Mouse (Mus musculus): ENCODE measurements at regions not wholly inside any gene's neighbourhood (a gene's known extent, or its start where the extent isn't known, plus 50 kb on each side); places are given as distances from the start of the nearest gene placed in this dataset.

GRCm38 (mm10) chr4:9136188-9136569 is 897.3 kb upstream of the Car8 start:
- H3K27ac ChIP-seq (ENCODE audit: low read depth, low read length): peak overlapping the region; percentile 85
- 7% methylated on average over 10 of the region's 10 CpGs for WGBS
- H3K4me3 ChIP-seq (ENCODE audit: low read length): peak overlapping the region; percentile 16
- peak; percentile 84 for ATAC-seq
- H3K27me3 ChIP-seq (replicated peaks; ENCODE audit: control insufficient read depth, insufficient read depth, low read length): no peaks in the 10 kb centered on the region
- no peaks in the 10 kb centered on the region for H3K36me3 ChIP-seq (ENCODE audit: control insufficient read depth, insufficient read depth, low read length)
- no peaks in the 10 kb centered on the region for H3K9me3 ChIP-seq (ENCODE audit: control insufficient read depth, low read length)
- H3K4me1 ChIP-seq (ENCODE audit: control insufficient read depth, insufficient read depth, low read depth, low read length): peaks cover 8% of the 10 kb centered on the region
- H3K4me2 ChIP-seq (ENCODE audit: low read length): peak overlapping the region; percentile 48
- peak overlapping the region; percentile 52 for H3K9ac ChIP-seq (ENCODE audit: low read depth, low read length)

DNA sequence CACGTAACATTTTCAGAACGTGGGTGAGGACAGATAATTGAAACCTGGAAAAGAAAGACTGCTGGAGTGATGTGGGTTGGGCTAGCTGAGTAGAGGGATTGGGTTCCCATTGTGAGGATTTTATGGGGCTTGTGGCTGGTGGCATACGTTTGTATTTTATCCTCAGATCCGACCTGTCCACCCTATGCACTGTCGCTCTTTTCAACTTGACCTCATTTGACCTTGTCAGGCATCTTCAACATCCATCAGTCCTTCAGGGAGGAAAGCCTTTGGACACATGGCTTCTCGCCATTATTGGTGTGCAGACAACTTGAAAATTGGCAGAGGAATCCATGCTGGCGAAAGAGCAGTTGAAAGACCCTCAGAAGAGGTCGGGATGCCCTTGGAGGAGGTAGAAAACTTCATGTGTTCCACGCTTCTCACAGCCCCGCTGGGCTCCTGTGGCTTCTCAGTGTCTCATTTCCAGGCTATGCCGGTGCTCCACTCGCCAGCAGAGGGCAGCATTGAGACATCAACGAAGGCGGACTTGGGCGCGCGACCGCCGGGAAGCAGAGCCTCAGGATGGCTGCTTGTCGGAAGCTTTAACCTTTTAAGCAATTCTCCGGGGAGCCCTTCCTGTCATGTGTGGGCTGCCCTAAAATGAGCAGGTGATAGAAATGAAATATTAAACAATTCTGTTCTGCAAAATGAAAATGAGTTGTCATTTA is 896.8 kb upstream of the Car8 start:
- H3K27ac ChIP-seq (ENCODE audit: low read depth, low read length): peak overlapping the region; percentile 85; the same call in 1 of the 2 replicates
- H3K4me1 ChIP-seq (ENCODE audit: control insufficient read depth, insufficient read depth, low read depth, low read length): peaks cover 8% of the 10 kb centered on the region
- H3K36me3 ChIP-seq (ENCODE audit: control insufficient read depth, insufficient read depth, low read length): no peaks in the 10 kb centered on the region
- peak overlapping the region; percentile 48 for H3K4me2 ChIP-seq (ENCODE audit: low read length)
- peak; percentile 89 for ATAC-seq
- no peaks in the 10 kb centered on the region for H3K27me3 ChIP-seq (replicated peaks; ENCODE audit: control insufficient read depth, insufficient read depth, low read length)
- 8% methylated on average over 21 of the region's 21 CpGs for WGBS
- H3K9me3 ChIP-seq (ENCODE audit: control insufficient read depth, low read length): no peaks in the 10 kb centered on the region
- peak overlapping the region; percentile 52; the same call in 1 of the 2 replicates for H3K9ac ChIP-seq (ENCODE audit: low read depth, low read length)
- H3K4me3 ChIP-seq (ENCODE audit: low read length): peak overlapping the region; percentile 16

GRCm38 (mm10) chr4:9133695-9134094 is 894.9 kb upstream of the Car8 start:
- no peak for ATAC-seq
- Histone ChIP-seq H3K4me3 (ENCODE audit: low read length) (no peak overlapping the region), H3K4me1 (ENCODE audit: control insufficient read depth, insufficient read depth, low read depth, low read length) (peaks cover 8% of the 10 kb centered on the region), H3K27me3 (replicated peaks; ENCODE audit: control insufficient read depth, insufficient read depth, low read length) (no peaks in the 10 kb centered on the region), H3K9ac (ENCODE audit: low read depth, low read length) (no peak overlapping the region), H3K27ac (ENCODE audit: low read depth, low read length) (no peak overlapping the region), H3K4me2 (ENCODE audit: low read length) (no peak overlapping the region), H3K9me3 (ENCODE audit: control insufficient read depth, low read length) (no peaks in the 10 kb centered on the region), H3K36me3 (ENCODE audit: control insufficient read depth, insufficient read depth, low read length) (no peaks in the 10 kb centered on the region)
- WGBS: 72% methylated on average over 2 of the region's 2 CpGs

- Histone ChIP-seq H3K27ac (ENCODE audit: low read depth, low read length) (no peak overlapping the region), H3K27me3 (replicated peaks; ENCODE audit: control insufficient read depth, insufficient read depth, low read length) (no peaks in the 10 kb centered on the region), H3K4me2 (ENCODE audit: low read length) (no peak overlapping the region), H3K36me3 (ENCODE audit: control insufficient read depth, insufficient read depth, low read length) (no peaks in the 10 kb centered on the region), H3K9ac (ENCODE audit: low read depth, low read length) (no peak overlapping the region), H3K4me3 (ENCODE audit: low read length) (no peak overlapping the region), H3K9me3 (ENCODE audit: control insufficient read depth, low read length) (no peaks in the 10 kb centered on the region), H3K4me1 (ENCODE audit: control insufficient read depth, insufficient read depth, low read depth, low read length) (peaks cover 8% of the 10 kb centered on the region)
- WGBS: 41% methylated on average over 12 of the region's 12 CpGs
- ATAC-seq: peak; percentile 18; the same call in 1 of the 2 replicates
Observed at GRCm38 (mm10) chr4:9132982-9133625, 894.3 kb upstream of the Car8 start.

DNA sequence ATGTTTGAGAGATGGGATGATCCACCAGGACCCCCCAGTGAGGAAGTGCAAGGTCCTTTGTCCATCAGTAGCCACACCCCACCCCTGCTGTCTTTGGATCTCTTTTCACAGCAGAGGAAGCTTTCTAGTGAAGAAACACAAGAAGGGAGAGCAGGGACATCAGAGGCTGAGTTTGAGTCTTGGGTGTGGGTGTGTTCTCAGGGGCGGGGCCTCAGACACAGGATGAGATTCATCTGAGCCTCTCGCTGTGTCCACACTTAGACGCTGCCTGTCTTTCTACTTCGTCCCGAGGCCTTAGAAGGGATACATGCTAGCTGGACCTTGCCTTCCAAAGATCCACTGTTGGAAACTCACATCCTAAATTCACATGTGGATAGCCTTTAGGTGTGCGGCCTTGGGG is 893.5 kb upstream of the Car8 start:
- Histone ChIP-seq H3K9me3 (ENCODE audit: control insufficient read depth, low read length) (no peaks in the 10 kb centered on the region), H3K4me1 (ENCODE audit: control insufficient read depth, insufficient read depth, low read depth, low read length) (peaks cover 8% of the 10 kb centered on the region), H3K9ac (ENCODE audit: low read depth, low read length) (no peak overlapping the region), H3K36me3 (ENCODE audit: control insufficient read depth, insufficient read depth, low read length) (no peaks in the 10 kb centered on the region), H3K27ac (ENCODE audit: low read depth, low read length) (no peak overlapping the region), H3K4me2 (ENCODE audit: low read length) (no peak overlapping the region), H3K4me3 (ENCODE audit: low read length) (no peak overlapping the region), H3K27me3 (replicated peaks; ENCODE audit: control insufficient read depth, insufficient read depth, low read length) (no peaks in the 10 kb centered on the region)
- ATAC-seq: no peak
- WGBS: 93% methylated on average over 6 of the region's 6 CpGs

GRCm38 (mm10) chr4:9131610-9132009 is 892.8 kb upstream of the Car8 start:
- Histone ChIP-seq H3K4me1 (ENCODE audit: control insufficient read depth, insufficient read depth, low read depth, low read length) (peaks cover 6% of the 10 kb centered on the region), H3K27ac (ENCODE audit: low read depth, low read length) (no peak overlapping the region), H3K4me3 (ENCODE audit: low read length) (no peak overlapping the region), H3K36me3 (ENCODE audit: control insufficient read depth, insufficient read depth, low read length) (no peaks in the 10 kb centered on the region), H3K9me3 (ENCODE audit: control insufficient read depth, low read length) (no peaks in the 10 kb centered on the region), H3K9ac (ENCODE audit: low read depth, low read length) (no peak overlapping the region), H3K4me2 (ENCODE audit: low read length) (no peak overlapping the region), H3K27me3 (replicated peaks; ENCODE audit: control insufficient read depth, insufficient read depth, low read length) (no peaks in the 10 kb centered on the region)
- 87% methylated on average over 9 of the region's 9 CpGs for WGBS
- ATAC-seq: no peak

DNA sequence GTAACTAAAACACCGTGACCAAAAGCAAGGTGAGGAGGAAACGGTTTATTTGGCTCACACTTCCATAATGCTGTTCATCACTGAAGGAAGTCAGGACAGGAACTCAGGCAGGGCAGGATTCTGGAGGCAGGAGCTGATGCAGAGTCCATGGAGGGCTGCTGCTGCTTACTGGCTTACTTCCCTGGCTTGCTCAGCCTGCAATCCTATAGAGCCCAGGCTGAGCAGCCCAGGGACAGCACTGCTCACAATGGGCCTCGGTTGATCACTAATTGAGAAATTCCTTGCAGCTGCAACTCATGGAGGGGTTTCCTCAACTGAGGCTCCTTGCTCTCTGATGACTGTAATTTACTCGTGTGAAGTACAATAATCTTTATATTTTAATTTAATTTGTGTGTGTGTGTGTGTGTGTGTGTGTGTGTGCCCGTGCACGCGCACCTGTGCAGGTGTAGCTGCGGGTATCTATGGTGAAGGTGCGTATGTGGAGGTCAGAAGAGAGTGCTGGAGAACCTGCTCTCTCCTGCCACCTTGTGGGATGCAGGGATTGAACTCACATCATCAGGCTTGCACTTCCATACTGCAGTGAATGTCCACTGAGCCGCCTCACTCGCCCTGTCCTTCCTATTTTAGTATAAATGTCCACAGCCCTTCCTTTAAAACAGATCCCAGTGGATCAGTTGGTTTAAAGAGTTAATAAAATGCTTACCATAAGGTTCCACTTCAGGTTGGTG is 886.6 kb upstream of the Car8 start:
- H3K4me1 ChIP-seq (ENCODE audit: control insufficient read depth, insufficient read depth, low read depth, low read length): no peaks in the 10 kb centered on the region
- no peaks in the 10 kb centered on the region for H3K27me3 ChIP-seq (replicated peaks; ENCODE audit: control insufficient read depth, insufficient read depth, low read length)
- WGBS: 47% methylated on average over 11 of the region's 11 CpGs
- no peaks in the 10 kb centered on the region for H3K9me3 ChIP-seq (ENCODE audit: control insufficient read depth, low read length)
- ATAC-seq: peak; percentile 73
- no peak overlapping the region for H3K4me3 ChIP-seq (ENCODE audit: low read length)
- H3K9ac ChIP-seq (ENCODE audit: low read depth, low read length): no peak overlapping the region
- no peaks in the 10 kb centered on the region for H3K36me3 ChIP-seq (ENCODE audit: control insufficient read depth, insufficient read depth, low read length)
- H3K27ac ChIP-seq (ENCODE audit: low read depth, low read length): no peak overlapping the region
- no peak overlapping the region for H3K4me2 ChIP-seq (ENCODE audit: low read length)

DNA sequence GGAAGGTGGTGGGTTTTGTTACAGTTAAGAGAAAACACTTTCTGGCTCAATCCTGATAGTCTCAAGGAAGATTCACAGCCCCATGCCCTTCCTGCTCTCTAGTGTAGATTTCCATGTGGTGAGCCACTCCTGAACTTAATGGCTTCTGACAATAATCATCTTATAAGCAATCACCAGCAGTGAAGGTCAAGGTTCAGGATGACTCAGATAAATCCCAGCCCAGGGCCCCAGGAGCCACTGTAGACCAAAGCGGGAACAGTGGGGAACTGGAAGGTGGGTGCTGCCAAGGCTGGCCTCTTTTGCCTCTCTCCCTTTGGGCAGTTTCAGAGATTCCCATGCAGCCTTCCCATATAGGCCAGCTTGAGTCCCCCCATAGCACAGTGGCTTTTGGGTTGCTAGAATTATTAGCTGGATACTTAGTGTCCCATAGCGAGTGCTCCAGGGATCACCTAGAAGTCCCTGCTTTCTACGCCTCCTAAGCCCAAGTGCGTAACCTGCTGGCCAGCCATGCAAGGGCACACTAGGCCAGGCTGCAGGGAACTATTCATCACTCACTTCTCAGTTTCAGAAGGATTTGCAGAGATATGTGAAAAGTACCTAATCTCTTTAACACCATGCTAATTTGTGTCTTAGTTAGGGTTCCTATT is 885.9 kb upstream of the Car8 start:
- H3K4me1 ChIP-seq (ENCODE audit: control insufficient read depth, insufficient read depth, low read depth, low read length): no peaks in the 10 kb centered on the region
- no peaks in the 10 kb centered on the region for H3K36me3 ChIP-seq (ENCODE audit: control insufficient read depth, insufficient read depth, low read length)
- no peaks in the 10 kb centered on the region for H3K27me3 ChIP-seq (replicated peaks; ENCODE audit: control insufficient read depth, insufficient read depth, low read length)
- H3K4me2 ChIP-seq (ENCODE audit: low read length): no peak overlapping the region
- H3K9ac ChIP-seq (ENCODE audit: low read depth, low read length): no peak overlapping the region
- no peak overlapping the region for H3K27ac ChIP-seq (ENCODE audit: low read depth, low read length)
- no peak overlapping the region for H3K4me3 ChIP-seq (ENCODE audit: low read length)
- no peak for ATAC-seq
- H3K9me3 ChIP-seq (ENCODE audit: control insufficient read depth, low read length): no peaks in the 10 kb centered on the region
- 92% methylated on average over 4 of the region's 4 CpGs for WGBS

GRCm38 (mm10) chr4:9124109-9124508 is 885.3 kb upstream of the Car8 start:
- Histone ChIP-seq H3K4me3 (ENCODE audit: low read length) (no peak overlapping the region), H3K4me1 (ENCODE audit: control insufficient read depth, insufficient read depth, low read depth, low read length) (no peaks in the 10 kb centered on the region), H3K4me2 (ENCODE audit: low read length) (no peak overlapping the region), H3K27me3 (replicated peaks; ENCODE audit: control insufficient read depth, insufficient read depth, low read length) (no peaks in the 10 kb centered on the region), H3K9me3 (ENCODE audit: control insufficient read depth, low read length) (no peaks in the 10 kb centered on the region), H3K27ac (ENCODE audit: low read depth, low read length) (no peak overlapping the region), H3K9ac (ENCODE audit: low read depth, low read length) (no peak overlapping the region), H3K36me3 (ENCODE audit: control insufficient read depth, insufficient read depth, low read length) (no peaks in the 10 kb centered on the region)
- no peak for ATAC-seq
- 61% methylated on average over 5 of the region's 5 CpGs for WGBS
